Mouse (Mus musculus) lung, adult 2 months (tissue): ENCODE results near the gene Sox13.

Experiments
- CTCF ChIP-seq: fragments of 200-500 bp; IDR thresholded peaks from 2 replicates; pipeline ENCODE4 v1.5.1; 2011; ENCODE audit warnings: mild to moderate bottlenecking, low read length, control low read depth; ENCODE audit not compliant: insufficient read depth
- POLR2A ChIP-seq: fragments of 200-500 bp; IDR thresholded peaks from 2 replicates; pipeline ENCODE4 v1.6.1; 2011; ENCODE audit warnings: low read depth, mild to moderate bottlenecking, control low read depth, low read length, borderline replicate concordance; ENCODE audit errors: extremely low read depth

- peak; percentile 49 for TF ChIP-seq CTCF
- no peak for TF ChIP-seq POLR2A
Measured at GRCm38 (mm10) chr1:133380347-133381065, 43.7 kb downstream of the Sox13 start.
